Mouse (Mus musculus): Measurements from ENCODE around the gene Tceal5.

Gene Tceal5

GRCm38 (mm10) chrX:136172118-136172551 lies 31.5 kb downstream of the Tceal5 start, which contains the start of gene Tceal8:
Gene Tceal8, minus strand, starts transcription at chrX:136172342.
- in situ Hi-C loops (cut with MboI, MseI), result no loop called here

DNA sequence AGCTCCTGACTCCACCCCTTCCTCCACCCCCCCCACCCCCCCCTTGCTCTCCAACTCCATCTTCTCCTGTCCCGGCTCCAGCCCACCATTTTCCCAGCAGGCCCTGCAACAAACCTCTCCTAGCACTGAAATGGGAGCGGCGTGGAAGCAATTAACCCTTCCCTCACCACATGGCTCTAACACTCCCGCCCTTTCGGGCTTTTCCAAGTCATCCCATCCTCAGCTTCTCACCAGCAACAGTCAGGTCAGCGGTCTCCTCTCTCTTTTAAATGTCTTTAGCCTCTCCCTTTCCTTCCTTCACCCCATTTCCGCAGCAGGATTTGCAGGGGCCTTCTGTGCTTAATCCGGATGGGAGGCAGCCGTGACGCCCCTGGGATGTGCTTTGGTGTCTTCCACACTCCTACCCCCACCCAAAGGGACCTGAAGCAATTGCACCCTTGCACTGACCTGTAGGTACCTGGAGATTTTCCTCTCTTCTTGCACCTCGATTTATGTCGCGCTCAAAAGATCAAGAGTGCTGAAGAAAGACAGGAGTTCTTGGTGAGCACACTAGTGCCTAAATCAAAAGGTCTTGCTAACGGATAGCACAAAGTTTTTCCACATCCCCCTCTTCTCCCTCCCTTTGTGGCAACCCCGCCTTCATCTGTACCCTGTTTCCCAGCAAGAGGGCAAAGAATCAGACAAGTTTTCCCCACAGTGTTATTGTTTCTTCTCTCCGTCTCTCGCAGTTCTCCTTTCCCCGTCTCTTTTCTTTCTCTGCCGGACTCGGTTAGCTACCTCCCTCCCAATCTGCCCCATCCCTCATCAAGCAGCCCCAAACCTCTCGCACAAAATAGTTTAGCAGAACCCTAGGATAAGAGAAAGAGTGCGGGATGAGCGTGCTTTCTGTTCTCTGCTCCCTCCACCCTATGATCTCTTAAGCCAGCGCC lies 32.2 kb downstream of the Tceal5 start:
- in situ Hi-C loops (cut with MboI, MseI), result no loop called here

DNA sequence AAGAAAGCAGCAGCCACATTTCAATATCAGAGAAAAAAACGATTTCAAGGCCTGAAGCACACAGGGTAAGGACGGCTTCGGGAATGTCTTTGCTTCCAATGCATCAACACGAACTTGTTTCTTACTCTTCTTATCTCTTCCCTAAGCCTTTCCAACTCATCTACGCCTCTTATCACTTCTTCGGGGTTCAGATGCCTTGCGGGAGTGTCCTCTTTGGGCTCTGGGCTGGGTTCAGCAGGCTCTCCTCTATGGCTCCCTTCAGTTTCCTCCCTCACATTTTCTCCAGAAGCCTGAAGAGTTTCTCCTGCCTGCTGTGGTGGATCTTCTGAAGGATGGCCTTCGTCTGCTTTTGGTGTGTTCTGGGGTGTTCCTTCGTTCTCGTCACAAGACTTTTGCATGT lies 33.1 kb downstream of the Tceal5 start:
- in situ Hi-C loops (cut with MboI, MseI), result no loop called here
